Mouse (Mus musculus) liver, embryonic 11.5 days (tissue): Measurements from ENCODE around the gene Pik3cd. TPM values are rescaled to one million over a fixed set of nuclear protein-coding genes. Genes with fewer than 3 reads are reported as not detected.
"Not testable (repeated sequence)": the region's sequence is repeated elsewhere in the genome, so short reads cannot be mapped to it uniquely, and the experiment has no call there.

Experiments
- ATAC-seq: fragments of 200-750 bp; cut with Nextera tagmentation; replicated peaks from 2 replicates; pipeline ENCODE4 v1.8.0; 2017; ENCODE audit warnings: moderate number of reproducible peaks, mild to moderate bottlenecking, moderate TSS enrichment, moderate library complexity; ENCODE audit not compliant: low FRiP score
- DNase-seq: peaks from one replicate; pipeline ENCODE4 v3.0.0-alpha.2; 2017; ENCODE audit warnings: low spot score
- H3K27ac ChIP-seq: fragments of 300-500 bp; sonication (generic); 2 replicates; pipeline ENCODE4 v1.5.1; 2014; ENCODE audit warnings: mild to moderate bottlenecking, low read depth, low read length, control low read depth
- H3K27me3 ChIP-seq: fragments of 300-500 bp; sonication (generic); replicated peaks from 2 replicates; pipeline ENCODE4 v1.6.1; 2014; ENCODE audit warnings: low read length, mixed read lengths; ENCODE audit not compliant: control insufficient read depth, insufficient read depth
- H3K36me3 ChIP-seq: fragments of 300-500 bp; sonication (generic); 2 replicates; pipeline ENCODE4 v1.6.1; 2014; ENCODE audit warnings: mild to moderate bottlenecking, low read length, moderate library complexity, mixed read lengths; ENCODE audit not compliant: control insufficient read depth, insufficient read depth
- H3K4me1 ChIP-seq: fragments of 300-500 bp; sonication (generic); replicated peaks from 2 replicates; pipeline ENCODE4 v1.6.1; 2014; ENCODE audit warnings: low read length, mixed read lengths; ENCODE audit not compliant: control insufficient read depth, insufficient read depth
- H3K4me2 ChIP-seq: fragments of 300-500 bp; sonication (generic); 2 replicates; pipeline ENCODE4 v1.6.1; 2014; ENCODE audit warnings: mild to moderate bottlenecking, control low read depth, moderate library complexity
- H3K4me3 ChIP-seq: fragments of 300-500 bp; sonication (generic); 2 replicates; pipeline ENCODE4 v1.5.1; 2014; ENCODE audit warnings: low read depth, low read length, control low read depth
- H3K9ac ChIP-seq: fragments of 300-500 bp; sonication (generic); 2 replicates; pipeline ENCODE4 v1.6.1; 2014; ENCODE audit warnings: low read depth, low read length, control low read depth
- H3K9me3 ChIP-seq: fragments of 300-500 bp; sonication (generic); 2 replicates; pipeline ENCODE4 v1.6.1; 2016; ENCODE audit warnings: low read length, inconsistent platforms, mixed read lengths; ENCODE audit not compliant: control insufficient read depth
- WGBS: fragments of 180-500 bp; shearing (Covaris S2); extraction: QIAGEN DNeasy Blood & Tissue Kit; methylation state at CpG from one replicate; pipeline ENCODE4 v1.1.7; 2014; 5-methylcytosine and 5-hydroxymethylcytosine counted together
- polyA plus RNA-seq: library from polyadenylated mRNA; unstranded; fragments of >200 nt; fragmentation: Nextera tagmentation; extraction: Ambion mirVana; gene quantifications from 2 replicates; pipeline ENCODE4 v1.2.1, GENCODE M21; 2014

The Pik3cd gene
- polyA plus RNA-seq, result 12.6 and 12.9 TPM in 2 replicates

- H3K4me1 ChIP-seq, result peaks cover 8% of the 10 kb centered on the region
- WGBS, result 40% methylated on average over 19 of the region's 19 CpGs
- ATAC-seq, result no peak
- no peaks in the 10 kb centered on the region for H3K9me3 ChIP-seq
- no peak within 1 kb of the TSS for H3K27ac ChIP-seq
- no peaks in the 10 kb centered on the region for H3K27me3 ChIP-seq
- H3K4me3 ChIP-seq, result no peak within 1 kb of the TSS
- H3K9ac ChIP-seq, result no peak within 1 kb of the TSS
- peak within 1 kb of the TSS; percentile 15 for H3K4me2 ChIP-seq
- DNase-seq, result no peak
- no peaks in the 10 kb centered on the region for H3K36me3 ChIP-seq
Measured at GRCm38 (mm10) chr4:149702210-149702979, at the start of gene Pik3cd. TSS of gene Pik3cd (minus strand) at chr4:149702571.

GRCm38 (mm10) chr4:149750671-149751070 lies 48.3 kb upstream of the Pik3cd start:
- no peak overlapping the region for H3K9ac ChIP-seq
- no peak overlapping the region for H3K4me3 ChIP-seq
- H3K4me1 ChIP-seq, result peaks cover 4% of the 10 kb centered on the region; the same call in 1 of the 2 replicates
- no peak overlapping the region for H3K4me2 ChIP-seq
- no peaks in the 10 kb centered on the region for H3K9me3 ChIP-seq
- ATAC-seq, result no peak
- WGBS, result 55% methylated on average over 5 of the region's 5 CpGs
- no peaks in the 10 kb centered on the region for H3K27me3 ChIP-seq
- no peak for DNase-seq
- peaks cover 7% of the 10 kb centered on the region; the same call in 1 of the 2 replicates for H3K36me3 ChIP-seq
- H3K27ac ChIP-seq, result no peak overlapping the region

GRCm38 (mm10) chr4:149749663-149750015 lies 47.3 kb upstream of the Pik3cd start:
- not testable (repeated sequence) for H3K9ac ChIP-seq, H3K4me2 ChIP-seq, H3K9me3 ChIP-seq, DNase-seq, H3K36me3 ChIP-seq, H3K4me3 ChIP-seq, ATAC-seq, H3K4me1 ChIP-seq, H3K27me3 ChIP-seq, H3K27ac ChIP-seq
- 94% methylated on average over 3 of the region's 3 CpGs for WGBS

- Histone ChIP-seq H3K36me3 (peaks cover 7% of the 10 kb centered on the region; the same call in 1 of the 2 replicates), H3K4me2 (no peak overlapping the region), H3K9ac (no peak overlapping the region), H3K27ac (no peak overlapping the region), H3K4me3 (no peak overlapping the region), H3K27me3 (no peaks in the 10 kb centered on the region), H3K9me3 (no peaks in the 10 kb centered on the region), H3K4me1 (peaks cover 4% of the 10 kb centered on the region; the same call in 1 of the 2 replicates)
- WGBS, result 93% methylated on average over 18 of the region's 18 CpGs
- ATAC-seq (no peak), DNase-seq (no peak)
Measured at GRCm38 (mm10) chr4:149749003-149749662, 46.8 kb upstream of the Pik3cd start.

- Histone ChIP-seq H3K27me3 (no peaks in the 10 kb centered on the region), H3K4me3 (no peak overlapping the region), H3K36me3 (peaks cover 15% of the 10 kb centered on the region), H3K4me1 (no peaks in the 10 kb centered on the region), H3K4me2 (no peak overlapping the region), H3K9me3 (no peaks in the 10 kb centered on the region), H3K9ac (no peak overlapping the region), H3K27ac (no peak overlapping the region)
- no peak for DNase-seq
- no peak for ATAC-seq
- 74% methylated on average over 7 of the region's 7 CpGs for WGBS
Measured at GRCm38 (mm10) chr4:149744119-149744518, 41.7 kb upstream of the Pik3cd start.

- no peak for ATAC-seq
- 91% methylated on average over 14 of the region's 14 CpGs for WGBS
Measured at GRCm38 (mm10) chr4:149742011-149742530, 39.7 kb upstream of the Pik3cd start.

GRCm38 (mm10) chr4:149740301-149740700 lies 37.9 kb upstream of the Pik3cd start:
- Histone ChIP-seq H3K36me3 (peaks cover 12% of the 10 kb centered on the region), H3K4me1 (peaks cover 16% of the 10 kb centered on the region), H3K27me3 (no peaks in the 10 kb centered on the region), H3K27ac (no peak overlapping the region), H3K4me3 (no peak overlapping the region), H3K4me2 (no peak overlapping the region), H3K9ac (no peak overlapping the region), H3K9me3 (no peaks in the 10 kb centered on the region)
- ATAC-seq (no peak), DNase-seq (no peak)
- WGBS, result 87% methylated on average over 7 of the region's 7 CpGs

More at GRCm38 (mm10) chr4:149742011-149742530, 39.7 kb upstream of the Pik3cd start:
- Histone ChIP-seq H3K27me3 (no peaks in the 10 kb centered on the region), H3K4me1 (peaks cover 2% of the 10 kb centered on the region; the same call in 1 of the 2 replicates), H3K4me2 (no peak overlapping the region), H3K9ac (no peak overlapping the region), H3K9me3 (no peaks in the 10 kb centered on the region), H3K4me3 (no peak overlapping the region), H3K27ac (no peak overlapping the region), H3K36me3 (peaks cover 12% of the 10 kb centered on the region)
- no peak for DNase-seq

- WGBS, result 66% methylated on average over 5 of the region's 5 CpGs
- no peak for ATAC-seq
- H3K9me3 ChIP-seq, result no peaks in the 10 kb centered on the region
Measured at GRCm38 (mm10) chr4:149739478-149739877, 37.1 kb upstream of the Pik3cd start.

More at GRCm38 (mm10) chr4:149739478-149739877, 37.1 kb upstream of the Pik3cd start:
- Histone ChIP-seq H3K4me3 (no peak overlapping the region), H3K27me3 (no peaks in the 10 kb centered on the region), H3K27ac (no peak overlapping the region), H3K4me1 (peaks cover 23% of the 10 kb centered on the region), H3K9ac (no peak overlapping the region), H3K4me2 (no peak overlapping the region), H3K36me3 (peaks cover 12% of the 10 kb centered on the region)
- DNase-seq, result no peak
